Mouse (Mus musculus): ENCODE data around the gene Tmem222.

DNA sequence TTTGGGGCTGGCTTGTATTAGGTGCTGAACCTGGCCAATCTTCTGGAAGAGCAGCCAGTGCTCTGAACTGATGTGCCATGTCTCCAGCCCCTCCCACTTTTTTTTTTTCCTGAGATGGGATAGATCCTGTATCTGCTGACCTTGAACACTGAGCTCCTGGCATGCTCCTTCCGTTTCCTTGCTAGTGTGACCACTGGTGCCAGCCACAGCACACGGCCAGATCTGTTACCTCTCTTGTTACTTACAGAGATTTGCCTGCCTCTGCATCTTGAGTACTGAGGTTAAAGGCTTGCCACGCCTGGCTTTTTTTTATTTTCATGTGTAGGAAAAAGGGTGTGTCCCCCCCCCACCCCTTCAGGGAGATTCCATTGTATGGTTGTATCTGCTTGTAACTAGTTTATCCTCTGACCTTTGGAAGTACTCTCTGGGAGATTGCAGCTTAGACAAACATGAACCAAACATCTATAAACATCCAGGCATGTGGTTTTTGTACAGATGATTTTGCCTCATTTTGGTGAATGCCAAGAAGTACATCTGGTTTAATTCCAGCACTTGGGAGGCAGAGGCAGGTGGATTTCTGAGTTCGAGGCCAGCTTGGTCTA lies 9.0 kb upstream of the Tmem222 start:
- TF ChIP-seq MYOD1 (IDR thresholded peaks at IDR 0.05; ENCODE audit: control insufficient read depth, insufficient read length, low read depth) (no peak), CTCF (IDR thresholded peaks at IDR 0.05; ENCODE audit: control insufficient read depth, insufficient read depth, insufficient read length) (no peak), CEBPB (IDR thresholded peaks at IDR 0.05; ENCODE audit: low read depth) (no peak), MYOG (IDR thresholded peaks at IDR 0.05; ENCODE audit: control insufficient read depth, extremely low read depth, insufficient read length) (no peak), USF1 (IDR thresholded peaks at IDR 0.05; ENCODE audit: low read depth) (no peak), FOSL1 (IDR thresholded peaks at IDR 0.05; ENCODE audit: insufficient read depth, low read length, poor library complexity, severe bottlenecking) (no peak), MAX (IDR thresholded peaks at IDR 0.05) (no peak)
